Mouse (Mus musculus) small intestine, adult 2 months (tissue): ENCODE data around the gene Cnp.

Experiments
- CTCF ChIP-seq: fragments of 200-500 bp; IDR thresholded peaks from 2 replicates; pipeline ENCODE4 v1.5.1; 2012; ENCODE audit warnings: low read depth, mild to moderate bottlenecking, control low read depth, inconsistent platforms, low read length, moderate library complexity, mixed read lengths; ENCODE audit not compliant: insufficient replicate concordance, insufficient read length; ENCODE audit errors: extremely low read depth
- POLR2A ChIP-seq: fragments of 200-500 bp; IDR thresholded peaks from 2 replicates; pipeline ENCODE4 v1.6.1; 2012; ENCODE audit warnings: low read depth, mild to moderate bottlenecking, control low read depth, inconsistent platforms, low read length, moderate library complexity

- TF ChIP-seq CTCF (no peak), POLR2A (no peak)
Measured at GRCm38 (mm10) chr11:100569789-100570188, 4.9 kb upstream of the Cnp start.
